21 mouse cellular contexts compared by ENCODE assay signal in the genomic region with DNA sequence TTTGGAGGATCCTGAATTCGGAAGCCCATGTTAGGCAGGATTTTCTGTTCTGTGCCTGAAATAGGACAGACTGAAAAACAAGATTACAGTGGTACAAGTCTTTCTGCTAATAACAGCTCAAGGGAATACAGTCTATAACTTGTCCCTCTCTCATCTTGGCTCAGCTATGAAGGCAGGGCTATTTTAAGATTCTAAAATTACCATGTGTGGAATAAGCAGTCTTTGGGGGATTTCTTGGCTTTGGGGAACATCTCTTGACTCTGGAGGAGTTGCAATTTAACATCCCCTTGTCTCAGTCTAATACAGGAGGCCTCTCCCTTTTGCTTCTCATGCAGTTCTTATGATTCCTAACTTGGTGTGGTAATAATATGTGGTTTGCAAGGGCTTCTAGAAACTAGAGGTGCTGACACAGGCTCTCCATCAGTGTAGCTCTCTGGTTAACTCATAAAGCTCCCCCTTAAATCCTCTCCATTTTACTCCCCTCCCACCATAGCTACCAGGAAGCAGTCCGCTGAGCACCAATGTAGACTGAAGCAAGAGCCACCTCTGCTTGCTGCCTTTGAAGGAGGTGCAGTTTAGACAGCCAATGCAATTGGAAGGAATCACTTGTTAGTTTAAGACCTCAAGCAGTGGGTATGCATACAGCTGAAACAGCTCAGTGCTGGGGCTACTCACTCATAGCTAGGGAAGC.
DNase-seq lines count a peak whose midpoint lies in the region; ATAC-seq and TF ChIP-seq lines count a peak whose summit lies in the region.
"Had no signal": no experiment of that assay in that cellular context is flagged by ENCODE, and none has a peak within 500 bp of the region (broad histone marks: within the 10 kb centered on the region; RNA-seq: fewer than 3 reads in every experiment).

No protein-coding gene starts in this region.

- H3K9ac ChIP-seq in hindbrain, embryonic 13.5 days: no peak overlapping the region
- no peak overlapping the region for H3K9ac ChIP-seq in hindbrain, embryonic 16.5 days (ENCODE audit: low read depth, low read length)
- H3K9ac ChIP-seq in midbrain, embryonic 15.5 days: no peak overlapping the region
- H3K9ac ChIP-seq: embryonic facial prominence, embryonic 12.5 days; limb, embryonic 12.5 days; liver, embryonic 15.5 days; neural tube, embryonic 13.5 days had no signal

- no peaks in the 10 kb centered on the region for H3K36me3 ChIP-seq in hindbrain, embryonic 13.5 days
- H3K36me3 ChIP-seq in hindbrain, embryonic 16.5 days (ENCODE audit: control insufficient read depth, insufficient read depth, low read length): no peaks in the 10 kb centered on the region
- no peaks in the 10 kb centered on the region for H3K36me3 ChIP-seq in midbrain, embryonic 15.5 days (replicated peaks)
- H3K36me3 ChIP-seq in kidney, adult 2 months (ENCODE audit: control insufficient read depth, insufficient read depth, low read length): no peaks in the 10 kb centered on the region
- H3K36me3 ChIP-seq: embryonic facial prominence, embryonic 12.5 days; limb, embryonic 12.5 days; liver, embryonic 15.5 days; neural tube, embryonic 13.5 days had no signal

- DNase-seq in brain, adult 2 months (ENCODE audit: low read depth, low spot score): peak; percentile 66
- DNase-seq in urinary bladder, postnatal 25 days (ENCODE audit: low spot score): no peak
- no peak for DNase-seq in kidney, adult 2 months
- no peak for DNase-seq in right cerebral cortex, postnatal 4 days
- DNase-seq: cerebellum, adult 8-10 months; gastrocnemius, postnatal 25 days; heart, adult 2 months; kidney, adult 8-10 months; kidney, postnatal 36 days; right cerebral cortex, postnatal 25 days; thymus, adult 18-20 months; thymus, postnatal 4 days had no signal

- 91% methylated on average over 2 of the region's 2 CpGs for WGBS in hindbrain, embryonic 13.5 days
- WGBS in hindbrain, embryonic 16.5 days: 86% methylated on average over 2 of the region's 2 CpGs
- 76% methylated on average over 2 of the region's 2 CpGs for WGBS in midbrain, embryonic 15.5 days
- 93% methylated on average over 2 of the region's 2 CpGs for WGBS in kidney, adult 2 months

- TF ChIP-seq CTCF in bone marrow macrophage, adult 2 months (IDR thresholded peaks at IDR 0.05; ENCODE audit: low read depth, low read length): no peak
- TF ChIP-seq CTCF in kidney, adult 2 months (conservative IDR thresholded peaks at IDR 0.05; ENCODE audit: insufficient read depth, insufficient read length, low read depth, low read length): no peak

- H3K4me2 ChIP-seq in hindbrain, embryonic 13.5 days: no peak overlapping the region
- no peak overlapping the region for H3K4me2 ChIP-seq in hindbrain, embryonic 16.5 days (ENCODE audit: low read length)
- H3K4me2 ChIP-seq in midbrain, embryonic 15.5 days: no peak overlapping the region
- H3K4me2 ChIP-seq: embryonic facial prominence, embryonic 12.5 days; limb, embryonic 12.5 days; liver, embryonic 15.5 days; neural tube, embryonic 13.5 days had no signal

- ATAC-seq in hindbrain, embryonic 13.5 days (ENCODE audit: low FRiP score): no peak
- no peak for ATAC-seq in hindbrain, embryonic 16.5 days
- ATAC-seq in midbrain, embryonic 15.5 days (replicated peaks): no peak
- ATAC-seq: inflammation-experienced regulatory T-cells, adult 6 months had no signal

- peak overlapping the region; percentile 45; the same call in 1 of the 2 replicates for H3K27ac ChIP-seq in hindbrain, embryonic 13.5 days
- H3K27ac ChIP-seq in hindbrain, embryonic 16.5 days (ENCODE audit: low read depth, low read length): no peak overlapping the region
- H3K27ac ChIP-seq in bone marrow macrophage, adult 2 months (ENCODE audit: insufficient read depth, low read depth, low read length): peak overlapping the region; percentile 62
- H3K27ac ChIP-seq in midbrain, embryonic 15.5 days: peak overlapping the region; percentile 23
- no peak overlapping the region for H3K27ac ChIP-seq in kidney, adult 2 months (ENCODE audit: insufficient read depth, low read depth, low read length)
- H3K27ac ChIP-seq: embryonic facial prominence, embryonic 12.5 days; heart, adult 2 months; limb, embryonic 12.5 days; liver, embryonic 15.5 days had no signal

- H3K9me3 ChIP-seq in hindbrain, embryonic 13.5 days: no peaks in the 10 kb centered on the region
- no peaks in the 10 kb centered on the region for H3K9me3 ChIP-seq in hindbrain, embryonic 16.5 days (ENCODE audit: control insufficient read depth, low read length)
- no peaks in the 10 kb centered on the region for H3K9me3 ChIP-seq in midbrain, embryonic 15.5 days
- H3K9me3 ChIP-seq: embryonic facial prominence, embryonic 12.5 days; limb, embryonic 12.5 days; liver, embryonic 15.5 days; neural tube, embryonic 13.5 days had no signal

- no peak for TF ChIP-seq POLR2A in bone marrow macrophage, adult 2 months (IDR thresholded peaks at IDR 0.05; ENCODE audit: borderline replicate concordance, low read depth, low read length)
- TF ChIP-seq POLR2A in kidney, adult 2 months (IDR thresholded peaks at IDR 0.05; ENCODE audit: low read depth, low read length): no peak

- H3K4me3 ChIP-seq in hindbrain, embryonic 13.5 days: no peak overlapping the region
- no peak overlapping the region for H3K4me3 ChIP-seq in hindbrain, embryonic 16.5 days (ENCODE audit: low read length)
- no peak overlapping the region for H3K4me3 ChIP-seq in bone marrow macrophage, adult 2 months (ENCODE audit: insufficient read depth, low read length)
- H3K4me3 ChIP-seq in midbrain, embryonic 15.5 days: no peak overlapping the region
- H3K4me3 ChIP-seq in kidney, adult 2 months (ENCODE audit: insufficient read depth, low read depth, low read length): no peak overlapping the region
- H3K4me3 ChIP-seq: embryonic facial prominence, embryonic 12.5 days; heart, adult 2 months; limb, embryonic 12.5 days; liver, embryonic 15.5 days; neural tube, embryonic 13.5 days had no signal

- H3K27me3 ChIP-seq in hindbrain, embryonic 13.5 days: no peaks in the 10 kb centered on the region
- H3K27me3 ChIP-seq in hindbrain, embryonic 16.5 days (replicated peaks; ENCODE audit: control insufficient read depth, insufficient read depth, low read length): no peaks in the 10 kb centered on the region
- no peaks in the 10 kb centered on the region for H3K27me3 ChIP-seq in midbrain, embryonic 15.5 days (replicated peaks)
- H3K27me3 ChIP-seq in kidney, adult 2 months (replicated peaks; ENCODE audit: control insufficient read depth, insufficient read depth, low read length): no peaks in the 10 kb centered on the region
- H3K27me3 ChIP-seq: embryonic facial prominence, embryonic 12.5 days; limb, embryonic 12.5 days; liver, embryonic 15.5 days; neural tube, embryonic 13.5 days had no signal

- peaks cover 44% of the 10 kb centered on the region for H3K4me1 ChIP-seq in hindbrain, embryonic 13.5 days (replicated peaks)
- H3K4me1 ChIP-seq in hindbrain, embryonic 16.5 days (ENCODE audit: control insufficient read depth, insufficient read depth, low read depth, low read length): no peaks in the 10 kb centered on the region; the same call in none of the 2 replicates
- peaks cover 43% of the 10 kb centered on the region for H3K4me1 ChIP-seq in bone marrow macrophage, adult 2 months (ENCODE audit: control insufficient read depth, insufficient read depth, low read length)
- peaks cover 14% of the 10 kb centered on the region for H3K4me1 ChIP-seq in midbrain, embryonic 15.5 days
- H3K4me1 ChIP-seq in kidney, adult 2 months (ENCODE audit: control insufficient read depth, insufficient read depth, low read length): no peaks in the 10 kb centered on the region
- H3K4me1 ChIP-seq: liver, embryonic 15.5 days had no signal

Comparison
In these comparisons a context has a peak if more than half of its experiments do, and no peak if none do; other contexts are left out.
1. H3K27ac ChIP-seq: peak in hindbrain, embryonic 13.5 days (single experiment), bone marrow macrophage, adult 2 months (single experiment) and midbrain, embryonic 15.5 days (single experiment); none in hindbrain, embryonic 16.5 days (single experiment) and kidney, adult 2 months (single experiment).